Mouse (Mus musculus): ENCODE results near the gene Xpc. TPM values are rescaled to one million over a fixed set of nuclear protein-coding genes. Genes with fewer than 3 reads are reported as not detected.

Xpc gene
- polyA plus RNA-seq (2015; fragmentation: Nextera tagmentation; extraction: Ambion mirVana) = 18.6 and 20.4 TPM in 2 replicates

GRCm38 (mm10) chr6:91515545-91516449 lies at the start of gene Xpc, which contains the start of gene Lsm3:
Xpc (minus strand) TSS chr6:91515888.
Lsm3 (plus strand) TSS chr6:91515928.
- H3K27me3 ChIP-seq (ENCODE audit: control insufficient read depth, insufficient read depth, low read depth, low read length) = no peaks in the 10 kb centered on the region
- peak within 1 kb of the TSS; percentile 81 for H3K9ac ChIP-seq (ENCODE audit: low read depth, low read length)
- WGBS = under 1% methylated on average over 80 of the region's 80 CpGs
- ATAC-seq = peak; percentile 96
- peaks cover 7% of the 10 kb centered on the region; the same call in 1 of the 2 replicates for H3K36me3 ChIP-seq (ENCODE audit: control insufficient read depth, insufficient read depth, low read length)
- peak within 1 kb of the TSS; percentile 78 for H3K27ac ChIP-seq (ENCODE audit: low read length)
- H3K4me3 ChIP-seq (ENCODE audit: low read depth, low read length) = peak within 1 kb of the TSS; percentile 61
- peaks cover 16% of the 10 kb centered on the region for H3K4me1 ChIP-seq (ENCODE audit: control insufficient read depth, insufficient read depth, low read length)
- H3K9me3 ChIP-seq (replicated peaks; ENCODE audit: control insufficient read depth, low read length, poor library complexity, severe bottlenecking) = no peaks in the 10 kb centered on the region
- peak within 1 kb of the TSS; percentile 82 for H3K4me2 ChIP-seq (ENCODE audit: low read length)

- Histone ChIP-seq H3K36me3 (ENCODE audit: control insufficient read depth, insufficient read depth, low read length) (no peaks in the 10 kb centered on the region), H3K27me3 (ENCODE audit: control insufficient read depth, insufficient read depth, low read depth, low read length) (no peaks in the 10 kb centered on the region), H3K9me3 (replicated peaks; ENCODE audit: control insufficient read depth, low read length, poor library complexity, severe bottlenecking) (no peaks in the 10 kb centered on the region), H3K4me1 (ENCODE audit: control insufficient read depth, insufficient read depth, low read length) (no peaks in the 10 kb centered on the region), H3K9ac (ENCODE audit: low read depth, low read length) (no peak overlapping the region), H3K27ac (ENCODE audit: low read length) (no peak overlapping the region), H3K4me3 (ENCODE audit: low read depth, low read length) (no peak overlapping the region), H3K4me2 (ENCODE audit: low read length) (no peak overlapping the region)
- no peak for ATAC-seq
- WGBS = 84% methylated on average over 3 of the region's 3 CpGs
Measured at GRCm38 (mm10) chr6:91563031-91563430, 47.3 kb upstream of the Xpc start.

- Histone ChIP-seq H3K36me3 (ENCODE audit: control insufficient read depth, insufficient read depth, low read length) (no peaks in the 10 kb centered on the region), H3K9ac (ENCODE audit: low read depth, low read length) (no peak overlapping the region), H3K27ac (ENCODE audit: low read length) (no peak overlapping the region), H3K4me2 (ENCODE audit: low read length) (no peak overlapping the region), H3K4me3 (ENCODE audit: low read depth, low read length) (no peak overlapping the region), H3K9me3 (replicated peaks; ENCODE audit: control insufficient read depth, low read length, poor library complexity, severe bottlenecking) (no peaks in the 10 kb centered on the region), H3K27me3 (ENCODE audit: control insufficient read depth, insufficient read depth, low read depth, low read length) (no peaks in the 10 kb centered on the region), H3K4me1 (ENCODE audit: control insufficient read depth, insufficient read depth, low read length) (no peaks in the 10 kb centered on the region)
- no peak for ATAC-seq
- 95% methylated on average over 3 of the region's 3 CpGs for WGBS
Measured at GRCm38 (mm10) chr6:91560186-91560585, 44.5 kb upstream of the Xpc start.

- Histone ChIP-seq H3K27me3 (ENCODE audit: control insufficient read depth, insufficient read depth, low read depth, low read length) (no peaks in the 10 kb centered on the region), H3K9ac (ENCODE audit: low read depth, low read length) (no peak overlapping the region), H3K9me3 (replicated peaks; ENCODE audit: control insufficient read depth, low read length, poor library complexity, severe bottlenecking) (no peaks in the 10 kb centered on the region), H3K4me3 (ENCODE audit: low read depth, low read length) (no peak overlapping the region), H3K4me1 (ENCODE audit: control insufficient read depth, insufficient read depth, low read length) (no peaks in the 10 kb centered on the region), H3K36me3 (ENCODE audit: control insufficient read depth, insufficient read depth, low read length) (no peaks in the 10 kb centered on the region), H3K4me2 (ENCODE audit: low read length) (no peak overlapping the region), H3K27ac (ENCODE audit: low read length) (no peak overlapping the region)
- ATAC-seq = no peak
- 67% methylated on average over 4 of the region's 4 CpGs for WGBS
Measured at GRCm38 (mm10) chr6:91559371-91559770, 43.7 kb upstream of the Xpc start.

- WGBS = 56% methylated on average over 1 of the region's 1 CpGs
- H3K27me3 ChIP-seq (ENCODE audit: control insufficient read depth, insufficient read depth, low read depth, low read length) = no peaks in the 10 kb centered on the region
- ATAC-seq = no peak
- H3K9ac ChIP-seq (ENCODE audit: low read depth, low read length) = no peak overlapping the region
- no peaks in the 10 kb centered on the region for H3K9me3 ChIP-seq (replicated peaks; ENCODE audit: control insufficient read depth, low read length, poor library complexity, severe bottlenecking)
- no peaks in the 10 kb centered on the region for H3K4me1 ChIP-seq (ENCODE audit: control insufficient read depth, insufficient read depth, low read length)
- H3K4me2 ChIP-seq (ENCODE audit: low read length) = no peak overlapping the region
- no peak overlapping the region for H3K27ac ChIP-seq (ENCODE audit: low read length)
- H3K36me3 ChIP-seq (ENCODE audit: control insufficient read depth, insufficient read depth, low read length) = no peaks in the 10 kb centered on the region
- H3K4me3 ChIP-seq (ENCODE audit: low read depth, low read length) = no peak overlapping the region
Measured at GRCm38 (mm10) chr6:91558565-91558964, 42.9 kb upstream of the Xpc start.

- H3K4me2 ChIP-seq (ENCODE audit: low read length) = no peak overlapping the region
Measured at GRCm38 (mm10) chr6:91552693-91553092, 37.0 kb upstream of the Xpc start.

GRCm38 (mm10) chr6:91551671-91552070 lies 36.0 kb upstream of the Xpc start:
- Histone ChIP-seq H3K9me3 (replicated peaks; ENCODE audit: control insufficient read depth, low read length, poor library complexity, severe bottlenecking) (no peaks in the 10 kb centered on the region), H3K9ac (ENCODE audit: low read depth, low read length) (no peak overlapping the region), H3K27ac (ENCODE audit: low read length) (no peak overlapping the region), H3K4me3 (ENCODE audit: low read depth, low read length) (no peak overlapping the region), H3K4me1 (ENCODE audit: control insufficient read depth, insufficient read depth, low read length) (no peaks in the 10 kb centered on the region), H3K36me3 (ENCODE audit: control insufficient read depth, insufficient read depth, low read length) (no peaks in the 10 kb centered on the region), H3K4me2 (ENCODE audit: low read length) (no peak overlapping the region), H3K27me3 (ENCODE audit: control insufficient read depth, insufficient read depth, low read depth, low read length) (no peaks in the 10 kb centered on the region)
- no peak for ATAC-seq
- WGBS = 93% methylated on average over 3 of the region's 3 CpGs

More at GRCm38 (mm10) chr6:91552693-91553092, 37.0 kb upstream of the Xpc start:
- ATAC-seq = no peak
- WGBS = 56% methylated on average over 3 of the region's 3 CpGs
- no peaks in the 10 kb centered on the region for H3K27me3 ChIP-seq (ENCODE audit: control insufficient read depth, insufficient read depth, low read depth, low read length)
- no peak overlapping the region for H3K4me3 ChIP-seq (ENCODE audit: low read depth, low read length)
- H3K9me3 ChIP-seq (replicated peaks; ENCODE audit: control insufficient read depth, low read length, poor library complexity, severe bottlenecking) = no peaks in the 10 kb centered on the region
- no peaks in the 10 kb centered on the region for H3K36me3 ChIP-seq (ENCODE audit: control insufficient read depth, insufficient read depth, low read length)
- H3K9ac ChIP-seq (ENCODE audit: low read depth, low read length) = no peak overlapping the region
- no peak overlapping the region for H3K27ac ChIP-seq (ENCODE audit: low read length)
- no peaks in the 10 kb centered on the region for H3K4me1 ChIP-seq (ENCODE audit: control insufficient read depth, insufficient read depth, low read length)

GRCm38 (mm10) chr6:91549621-91550020 lies 33.9 kb upstream of the Xpc start:
- Histone ChIP-seq H3K36me3 (ENCODE audit: control insufficient read depth, insufficient read depth, low read length) (no peaks in the 10 kb centered on the region), H3K4me2 (ENCODE audit: low read length) (no peak overlapping the region), H3K4me3 (ENCODE audit: low read depth, low read length) (no peak overlapping the region), H3K27ac (ENCODE audit: low read length) (no peak overlapping the region), H3K9me3 (replicated peaks; ENCODE audit: control insufficient read depth, low read length, poor library complexity, severe bottlenecking) (no peaks in the 10 kb centered on the region), H3K9ac (ENCODE audit: low read depth, low read length) (no peak overlapping the region), H3K27me3 (ENCODE audit: control insufficient read depth, insufficient read depth, low read depth, low read length) (no peaks in the 10 kb centered on the region), H3K4me1 (ENCODE audit: control insufficient read depth, insufficient read depth, low read length) (no peaks in the 10 kb centered on the region)
- ATAC-seq = no peak
- WGBS = 83% methylated on average over 5 of the region's 5 CpGs

GRCm38 (mm10) chr6:91547313-91547712 lies 31.6 kb upstream of the Xpc start:
- Histone ChIP-seq H3K4me1 (ENCODE audit: control insufficient read depth, insufficient read depth, low read length) (no peaks in the 10 kb centered on the region), H3K9ac (ENCODE audit: low read depth, low read length) (no peak overlapping the region), H3K36me3 (ENCODE audit: control insufficient read depth, insufficient read depth, low read length) (no peaks in the 10 kb centered on the region), H3K27me3 (ENCODE audit: control insufficient read depth, insufficient read depth, low read depth, low read length) (no peaks in the 10 kb centered on the region), H3K27ac (ENCODE audit: low read length) (no peak overlapping the region), H3K9me3 (replicated peaks; ENCODE audit: control insufficient read depth, low read length, poor library complexity, severe bottlenecking) (no peaks in the 10 kb centered on the region), H3K4me2 (ENCODE audit: low read length) (no peak overlapping the region), H3K4me3 (ENCODE audit: low read depth, low read length) (no peak overlapping the region)
- WGBS = 68% methylated on average over 1 of the region's 1 CpGs
- ATAC-seq = no peak
